Mouse (Mus musculus): ENCODE measurements around the gene Alg2. TPM values are rescaled to one million over a fixed set of nuclear protein-coding genes. Genes with fewer than 3 reads are reported as not detected.

The Alg2 gene
- polyA plus RNA-seq, 1 experiment from 2014 or later = 56.7 TPM

DNA sequence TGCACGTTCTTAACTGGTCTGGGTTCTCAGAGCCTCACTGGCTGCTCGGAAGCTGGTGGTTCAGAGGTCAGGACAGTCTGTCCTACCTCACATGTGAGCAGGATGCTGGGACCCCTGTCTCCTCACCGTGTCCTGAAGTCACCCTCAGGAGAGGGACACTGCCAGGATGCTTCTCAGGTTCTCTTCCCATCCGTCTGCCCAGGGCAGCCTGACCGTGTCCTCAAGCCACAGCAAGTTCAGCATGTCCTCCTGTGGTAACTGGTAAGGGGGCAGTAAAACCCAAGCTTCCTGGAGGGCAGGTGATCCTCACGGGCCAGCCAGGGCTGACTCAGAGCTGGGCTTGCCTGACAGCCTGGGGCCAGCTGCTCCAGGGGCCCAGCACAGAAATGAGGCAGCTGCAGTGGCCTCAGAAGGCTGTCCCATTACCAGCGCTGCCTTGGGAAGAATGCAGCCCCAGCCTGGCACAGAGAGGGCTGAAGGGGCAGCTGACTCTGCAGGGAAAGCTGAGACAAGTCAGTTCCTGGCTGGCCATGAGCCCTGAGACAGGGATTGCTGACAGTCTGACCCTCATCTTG, 23.8 kb upstream of the Alg2 start:
- no peak for ATAC-seq (ENCODE audit: insufficient read depth, low FRiP score)

DNA sequence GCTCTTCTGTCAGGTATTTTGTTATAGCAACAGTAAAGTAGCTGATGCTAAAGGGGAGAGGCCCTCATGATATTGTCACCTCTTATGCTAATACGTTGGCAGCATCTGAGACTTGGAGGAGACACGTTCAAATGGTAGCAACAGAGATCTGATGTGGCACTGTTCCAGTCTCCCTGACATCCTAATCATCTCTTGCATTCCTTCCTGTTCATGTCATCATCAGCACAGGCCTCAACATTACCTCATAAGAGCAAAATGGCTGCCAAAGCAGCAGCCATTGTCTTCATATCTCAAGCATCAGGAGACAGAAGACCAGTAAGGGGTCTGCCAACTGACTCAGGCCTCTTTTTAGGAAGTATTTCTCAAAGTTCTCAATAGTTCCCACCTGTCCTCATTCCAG, 20.6 kb upstream of the Alg2 start:
- WGBS = 72% methylated on average over 2 of the region's 2 CpGs
- Histone ChIP-seq H3K9ac (ENCODE audit: low read length) (no peak overlapping the region), H3K36me3 (ENCODE audit: control insufficient read depth, insufficient read depth, low read length) (no peaks in the 10 kb centered on the region)

More for the DNA sequence above, 23.8 kb upstream of the Alg2 start:
- Histone ChIP-seq H3K9me3 (replicated peaks; ENCODE audit: control insufficient read depth, low read length) (no peaks in the 10 kb centered on the region), H3K4me2 (ENCODE audit: low read depth, low read length) (no peak overlapping the region), H3K36me3 (ENCODE audit: control insufficient read depth, insufficient read depth, low read length) (no peaks in the 10 kb centered on the region), H3K4me3 (replicated peaks; ENCODE audit: low read length) (no peak overlapping the region), H3K27ac (ENCODE audit: low read length) (no peak overlapping the region), H3K27me3 (ENCODE audit: control insufficient read depth, insufficient read depth, low read length) (no peaks in the 10 kb centered on the region), H3K9ac (ENCODE audit: low read length) (no peak overlapping the region), H3K4me1 (ENCODE audit: control insufficient read depth, insufficient read depth, low read length) (no peaks in the 10 kb centered on the region)
- 58% methylated on average over 7 of the region's 7 CpGs for WGBS

DNA sequence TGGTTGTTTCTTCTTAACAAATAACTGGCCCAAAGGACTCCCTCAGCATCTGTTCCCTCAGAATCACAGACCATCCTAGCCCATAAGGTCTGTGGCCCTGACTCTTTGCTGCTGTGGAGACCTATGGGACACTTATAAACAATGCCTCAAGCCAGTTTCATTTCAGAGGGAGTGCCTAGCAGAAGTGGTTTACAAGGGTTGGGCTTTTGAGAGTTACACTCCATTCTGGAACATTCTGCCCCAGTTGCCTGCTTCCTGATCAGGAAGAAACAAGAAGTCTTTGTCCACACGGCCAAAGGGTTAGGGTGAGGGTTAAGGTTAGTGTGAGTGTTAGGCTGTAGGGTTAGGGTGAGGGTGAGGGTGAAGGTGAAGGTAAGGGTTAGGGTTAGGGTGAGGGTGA, 20.0 kb upstream of the Alg2 start:
- Histone ChIP-seq H3K27me3 (ENCODE audit: control insufficient read depth, insufficient read depth, low read length) (no peaks in the 10 kb centered on the region), H3K4me2 (ENCODE audit: low read depth, low read length) (no peak overlapping the region), H3K4me3 (replicated peaks; ENCODE audit: low read length) (no peak overlapping the region), H3K9ac (ENCODE audit: low read length) (no peak overlapping the region), H3K9me3 (replicated peaks; ENCODE audit: control insufficient read depth, low read length) (no peaks in the 10 kb centered on the region), H3K27ac (ENCODE audit: low read length) (no peak overlapping the region), H3K4me1 (ENCODE audit: control insufficient read depth, insufficient read depth, low read length) (no peaks in the 10 kb centered on the region), H3K36me3 (ENCODE audit: control insufficient read depth, insufficient read depth, low read length) (no peaks in the 10 kb centered on the region)
- ATAC-seq (ENCODE audit: insufficient read depth, low FRiP score) = no peak
- 56% methylated on average over 1 of the region's 1 CpGs for WGBS

More for the DNA sequence above, 20.6 kb upstream of the Alg2 start:
- no peak for ATAC-seq (ENCODE audit: insufficient read depth, low FRiP score)
- Histone ChIP-seq H3K4me2 (ENCODE audit: low read depth, low read length) (no peak overlapping the region), H3K27ac (ENCODE audit: low read length) (no peak overlapping the region), H3K4me3 (replicated peaks; ENCODE audit: low read length) (no peak overlapping the region), H3K27me3 (ENCODE audit: control insufficient read depth, insufficient read depth, low read length) (no peaks in the 10 kb centered on the region), H3K9me3 (replicated peaks; ENCODE audit: control insufficient read depth, low read length) (no peaks in the 10 kb centered on the region), H3K4me1 (ENCODE audit: control insufficient read depth, insufficient read depth, low read length) (no peaks in the 10 kb centered on the region)

DNA sequence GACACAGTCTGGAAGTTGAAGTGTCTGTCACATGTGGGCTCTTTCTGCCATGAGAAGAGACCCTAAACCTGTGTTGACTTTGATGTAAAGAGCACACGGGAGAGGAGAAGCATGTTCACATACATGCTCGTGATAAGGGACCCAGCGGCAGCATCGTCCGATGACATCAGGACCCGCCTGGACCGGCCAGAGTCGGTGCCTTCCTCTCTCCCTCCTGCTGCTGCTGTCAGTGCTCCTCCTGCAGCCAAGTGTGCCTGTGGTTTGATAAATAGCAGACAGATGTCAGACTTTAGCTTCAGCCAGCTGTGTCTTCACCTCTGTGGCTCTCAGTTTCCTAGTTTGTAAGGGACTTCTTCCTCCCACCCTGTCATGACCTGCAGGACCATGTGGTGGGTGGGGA, 19.3 kb upstream of the Alg2 start:
- 63% methylated on average over 8 of the region's 8 CpGs for WGBS

DNA sequence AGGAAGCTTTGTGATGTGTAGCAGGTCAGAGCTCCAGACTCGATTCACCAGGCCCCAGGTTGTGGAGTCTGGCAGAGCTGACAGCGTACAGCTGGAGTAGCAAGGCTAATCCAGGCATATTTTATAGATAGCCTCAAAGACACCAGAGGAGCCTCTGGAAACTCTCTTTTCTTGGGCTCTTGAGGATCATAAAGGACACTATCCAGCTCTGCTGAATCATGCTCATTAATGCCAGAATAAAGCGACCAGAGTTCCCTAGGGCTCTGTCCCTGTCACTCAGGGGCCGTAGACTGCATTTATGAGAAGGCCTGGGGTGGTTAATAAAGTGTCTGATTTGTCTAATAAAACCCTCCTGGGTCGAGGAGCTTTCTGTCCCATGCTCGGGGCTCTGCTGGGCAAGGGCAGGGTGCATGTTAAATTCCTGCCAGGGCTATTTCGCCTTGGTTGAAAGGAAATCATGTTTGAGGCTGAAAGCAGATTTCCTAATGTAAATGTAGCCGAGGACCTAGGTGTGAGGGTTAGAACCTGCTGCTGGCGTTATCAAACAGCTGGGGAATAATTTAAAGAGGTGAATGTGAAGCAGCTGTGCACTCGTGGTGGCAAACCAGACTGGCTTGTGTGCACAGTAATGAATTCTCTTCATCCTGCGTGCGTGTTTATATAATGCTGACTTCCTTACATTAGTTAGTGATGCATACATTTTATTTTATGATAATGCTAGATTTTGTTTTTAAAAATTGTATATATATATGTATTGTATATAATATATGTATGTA, 18.4 kb upstream of the Alg2 start:
- no peak overlapping the region for H3K4me3 ChIP-seq (replicated peaks; ENCODE audit: low read length)
- no peaks in the 10 kb centered on the region for H3K36me3 ChIP-seq (ENCODE audit: control insufficient read depth, insufficient read depth, low read length)
- no peaks in the 10 kb centered on the region for H3K27me3 ChIP-seq (ENCODE audit: control insufficient read depth, insufficient read depth, low read length)
- no peaks in the 10 kb centered on the region for H3K4me1 ChIP-seq (ENCODE audit: control insufficient read depth, insufficient read depth, low read length)
- H3K27ac ChIP-seq (ENCODE audit: low read length) = no peak overlapping the region
- no peak overlapping the region for H3K4me2 ChIP-seq (ENCODE audit: low read depth, low read length)
- ATAC-seq (ENCODE audit: insufficient read depth, low FRiP score) = no peak
- H3K9ac ChIP-seq (ENCODE audit: low read length) = no peak overlapping the region
- no peaks in the 10 kb centered on the region for H3K9me3 ChIP-seq (replicated peaks; ENCODE audit: control insufficient read depth, low read length)
- WGBS = 51% methylated on average over 12 of the region's 12 CpGs

More for the DNA sequence above, 19.3 kb upstream of the Alg2 start:
- H3K36me3 ChIP-seq (ENCODE audit: control insufficient read depth, insufficient read depth, low read length) = no peaks in the 10 kb centered on the region
- ATAC-seq (ENCODE audit: insufficient read depth, low FRiP score) = no peak
- no peak overlapping the region for H3K4me3 ChIP-seq (replicated peaks; ENCODE audit: low read length)
- H3K9ac ChIP-seq (ENCODE audit: low read length) = no peak overlapping the region
- H3K4me2 ChIP-seq (ENCODE audit: low read depth, low read length) = no peak overlapping the region
- no peaks in the 10 kb centered on the region for H3K27me3 ChIP-seq (ENCODE audit: control insufficient read depth, insufficient read depth, low read length)
- no peaks in the 10 kb centered on the region for H3K4me1 ChIP-seq (ENCODE audit: control insufficient read depth, insufficient read depth, low read length)
- H3K9me3 ChIP-seq (replicated peaks; ENCODE audit: control insufficient read depth, low read length) = no peaks in the 10 kb centered on the region
- no peak overlapping the region for H3K27ac ChIP-seq (ENCODE audit: low read length)

DNA sequence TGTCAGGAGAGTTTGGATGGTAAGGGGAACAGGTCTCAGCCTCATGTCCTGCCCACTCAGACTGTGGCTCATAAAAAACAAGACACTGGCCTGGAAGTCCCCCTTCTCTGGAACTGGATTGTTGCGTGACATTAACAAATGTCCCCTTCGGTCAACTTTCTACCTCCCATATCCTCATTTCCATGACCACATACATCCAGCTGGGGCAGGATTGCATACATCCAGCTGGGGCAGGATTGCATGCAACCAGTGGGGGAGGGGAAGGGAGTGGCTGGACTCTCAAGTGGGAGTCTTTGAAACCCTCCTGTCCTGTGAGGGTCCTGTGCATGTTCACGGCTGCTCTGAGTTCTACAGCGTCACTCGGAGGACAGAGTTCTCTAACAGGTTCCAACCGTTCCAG, 17.1 kb upstream of the Alg2 start:
- Histone ChIP-seq H3K9ac (ENCODE audit: low read length) (no peak overlapping the region), H3K4me3 (replicated peaks; ENCODE audit: low read length) (no peak overlapping the region), H3K4me1 (ENCODE audit: control insufficient read depth, insufficient read depth, low read length) (no peaks in the 10 kb centered on the region), H3K4me2 (ENCODE audit: low read depth, low read length) (no peak overlapping the region), H3K27me3 (ENCODE audit: control insufficient read depth, insufficient read depth, low read length) (no peaks in the 10 kb centered on the region), H3K36me3 (ENCODE audit: control insufficient read depth, insufficient read depth, low read length) (no peaks in the 10 kb centered on the region), H3K9me3 (replicated peaks; ENCODE audit: control insufficient read depth, low read length) (no peaks in the 10 kb centered on the region), H3K27ac (ENCODE audit: low read length) (no peak overlapping the region)
- 75% methylated on average over 6 of the region's 6 CpGs for WGBS
- no peak for ATAC-seq (ENCODE audit: insufficient read depth, low FRiP score)

DNA sequence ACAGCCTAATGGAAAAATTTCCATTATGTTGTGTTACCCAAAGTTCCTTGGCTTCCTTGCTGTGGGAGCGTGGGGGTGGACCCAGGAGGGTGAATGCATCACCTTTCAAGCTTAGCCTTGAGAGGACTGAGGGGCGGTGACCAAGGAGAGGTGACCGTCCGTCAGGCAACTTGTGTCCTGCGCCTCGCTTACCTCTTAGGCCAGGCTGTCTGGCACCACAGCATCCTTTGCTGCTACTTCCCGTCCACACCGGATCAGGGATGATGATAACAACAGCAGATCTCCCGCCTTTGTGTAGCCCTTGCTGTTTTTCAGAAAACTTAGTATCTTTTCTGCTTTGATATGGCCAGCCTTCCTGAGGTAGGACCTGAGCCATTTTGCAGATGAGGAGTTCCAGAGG, 6.4 kb upstream of the Alg2 start:
- H3K9ac ChIP-seq (ENCODE audit: low read length) = no peak overlapping the region
- 89% methylated on average over 9 of the region's 9 CpGs for WGBS
- ATAC-seq (ENCODE audit: insufficient read depth, low FRiP score) = no peak
- H3K4me2 ChIP-seq (ENCODE audit: low read depth, low read length) = no peak overlapping the region
- H3K27ac ChIP-seq (ENCODE audit: low read length) = no peak overlapping the region
- no peak overlapping the region for H3K4me3 ChIP-seq (replicated peaks; ENCODE audit: low read length)
- peaks cover 42% of the 10 kb centered on the region for H3K36me3 ChIP-seq (ENCODE audit: control insufficient read depth, insufficient read depth, low read length)
- H3K9me3 ChIP-seq (replicated peaks; ENCODE audit: control insufficient read depth, low read length) = no peaks in the 10 kb centered on the region
- H3K27me3 ChIP-seq (ENCODE audit: control insufficient read depth, insufficient read depth, low read length) = no peaks in the 10 kb centered on the region
- peaks cover 4% of the 10 kb centered on the region; the same call in 1 of the 2 replicates for H3K4me1 ChIP-seq (ENCODE audit: control insufficient read depth, insufficient read depth, low read length)

DNA sequence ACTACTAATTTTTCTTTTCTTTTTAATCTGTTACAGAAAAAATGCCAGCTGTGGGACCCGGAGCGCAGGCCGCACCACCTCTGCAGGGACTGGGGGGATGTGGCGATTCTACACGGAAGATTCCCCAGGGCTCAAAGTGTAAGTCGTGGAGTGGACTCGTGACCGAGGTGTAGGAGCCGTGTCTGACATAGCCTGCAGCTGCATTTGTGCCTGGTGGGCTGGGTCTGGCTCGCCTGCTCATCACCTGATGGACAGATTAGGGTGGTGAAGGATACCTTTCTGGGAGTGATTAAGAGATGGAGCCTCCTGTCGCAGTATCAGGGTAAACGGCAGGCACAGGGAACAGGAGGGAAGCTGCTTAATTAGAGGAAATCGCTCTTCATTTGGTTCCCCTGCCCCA, 6.0 kb upstream of the Alg2 start:
- Histone ChIP-seq H3K9me3 (replicated peaks; ENCODE audit: control insufficient read depth, low read length) (no peaks in the 10 kb centered on the region), H3K9ac (ENCODE audit: low read length) (no peak overlapping the region), H3K27me3 (ENCODE audit: control insufficient read depth, insufficient read depth, low read length) (no peaks in the 10 kb centered on the region), H3K4me2 (ENCODE audit: low read depth, low read length) (no peak overlapping the region), H3K4me3 (replicated peaks; ENCODE audit: low read length) (no peak overlapping the region), H3K36me3 (ENCODE audit: control insufficient read depth, insufficient read depth, low read length) (peaks cover 42% of the 10 kb centered on the region), H3K4me1 (ENCODE audit: control insufficient read depth, insufficient read depth, low read length) (peaks cover 9% of the 10 kb centered on the region), H3K27ac (ENCODE audit: low read length) (no peak overlapping the region)
- WGBS = 94% methylated on average over 13 of the region's 13 CpGs
- ATAC-seq (ENCODE audit: insufficient read depth, low FRiP score) = no peak

DNA sequence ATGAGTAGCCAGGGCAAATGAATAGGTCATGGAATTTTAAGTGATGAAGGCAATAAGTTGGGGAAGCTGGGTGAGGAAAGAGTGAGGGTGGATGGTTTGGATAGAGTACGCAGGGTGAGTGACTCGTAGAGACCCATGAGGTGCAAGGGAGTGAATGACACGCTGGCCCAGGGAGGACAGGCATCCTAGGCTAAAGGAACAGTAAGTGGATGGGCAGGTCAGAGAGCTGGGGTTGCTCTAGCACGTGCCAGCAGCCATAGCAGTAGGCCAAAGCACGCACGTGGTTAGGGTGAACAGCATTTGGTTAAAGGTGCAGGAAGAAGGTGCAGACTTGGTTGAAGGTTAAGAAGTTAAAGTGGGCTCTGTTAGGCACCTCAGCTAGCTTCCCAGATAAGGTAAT, 3.4 kb upstream of the Alg2 start:
- Histone ChIP-seq H3K4me2 (ENCODE audit: low read depth, low read length) (no peak overlapping the region), H3K27me3 (ENCODE audit: control insufficient read depth, insufficient read depth, low read length) (no peaks in the 10 kb centered on the region), H3K36me3 (ENCODE audit: control insufficient read depth, insufficient read depth, low read length) (peaks cover 34% of the 10 kb centered on the region), H3K4me1 (ENCODE audit: control insufficient read depth, insufficient read depth, low read length) (peaks cover 19% of the 10 kb centered on the region), H3K9me3 (replicated peaks; ENCODE audit: control insufficient read depth, low read length) (no peaks in the 10 kb centered on the region), H3K27ac (ENCODE audit: low read length) (no peak overlapping the region), H3K4me3 (replicated peaks; ENCODE audit: low read length) (no peak overlapping the region), H3K9ac (ENCODE audit: low read length) (no peak overlapping the region)
- 93% methylated on average over 6 of the region's 6 CpGs for WGBS
- no peak for ATAC-seq (ENCODE audit: insufficient read depth, low FRiP score)
